Mouse (Mus musculus): ENCODE results near the gene Gap43. TPM values are rescaled to one million over a fixed set of nuclear protein-coding genes. Genes with fewer than 3 reads are reported as not detected.
"Not testable (repeated sequence)": the region's sequence is repeated elsewhere in the genome, so short reads cannot be mapped to it uniquely, and the experiment has no call there.

The Gap43 gene
- polyA plus RNA-seq, 1 experiment from 2014 or later, result 540 TPM

DNA sequence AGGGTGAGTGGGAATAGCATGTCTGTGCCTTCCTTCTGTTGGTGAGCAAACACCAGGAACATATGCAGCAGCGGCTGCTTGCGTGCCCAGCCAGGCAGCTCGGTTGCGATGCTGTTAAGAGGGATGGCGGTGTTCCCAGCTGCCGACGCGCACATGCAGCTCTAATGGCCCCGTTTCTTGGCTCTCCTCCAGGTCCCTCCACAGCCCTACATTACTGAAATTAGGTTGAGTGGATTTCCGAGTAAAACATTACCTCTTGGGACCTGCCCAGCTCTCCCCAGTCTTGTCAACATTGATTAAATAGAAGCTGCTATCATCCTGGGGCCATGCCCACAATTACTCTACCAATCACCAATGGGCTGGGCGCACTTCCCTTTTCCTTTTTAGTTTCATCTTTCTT, 84.8 kb downstream of the Gap43 start:
- no peak overlapping the region for H3K4me2 ChIP-seq (replicated peaks)

DNA sequence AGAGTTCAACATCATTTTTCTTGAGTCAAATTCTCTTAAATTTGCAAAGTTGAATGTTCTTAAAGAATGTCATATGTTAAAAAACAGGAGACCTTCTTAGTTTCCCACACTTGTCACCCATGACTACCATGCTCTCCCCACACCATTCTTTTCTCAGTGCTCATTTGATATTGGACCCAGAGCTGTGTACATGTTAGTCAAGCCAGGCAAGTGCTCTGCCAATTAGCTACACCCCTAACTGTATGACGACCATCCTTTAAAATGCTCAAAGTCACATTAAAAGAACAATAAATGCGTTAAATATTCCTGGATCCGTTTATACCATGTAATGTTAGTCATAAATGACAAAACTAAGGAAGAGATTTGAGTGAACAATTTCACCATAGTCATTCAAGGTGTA, 85.2 kb downstream of the Gap43 start:
- Histone ChIP-seq H3K27ac (no peak overlapping the region), H3K36me3 (no peaks in the 10 kb centered on the region), H3K4me1 (no peaks in the 10 kb centered on the region), H3K9ac (no peak overlapping the region), H3K9me3 (no peaks in the 10 kb centered on the region), H3K4me3 (no peak overlapping the region), H3K27me3 (replicated peaks) (no peaks in the 10 kb centered on the region), H3K4me2 (replicated peaks) (no peak overlapping the region)
- ATAC-seq (ENCODE audit: low FRiP score, low read depth), result no peak
- WGBS, result 86% methylated on average over 3 of the region's 3 CpGs

More for the DNA sequence above, 84.8 kb downstream of the Gap43 start:
- Histone ChIP-seq H3K27ac (no peak overlapping the region), H3K4me1 (no peaks in the 10 kb centered on the region), H3K9ac (no peak overlapping the region), H3K36me3 (no peaks in the 10 kb centered on the region), H3K27me3 (replicated peaks) (no peaks in the 10 kb centered on the region), H3K4me3 (no peak overlapping the region), H3K9me3 (no peaks in the 10 kb centered on the region)
- peak; percentile 77 for ATAC-seq (ENCODE audit: low FRiP score, low read depth)
- WGBS, result 80% methylated on average over 11 of the region's 11 CpGs

DNA sequence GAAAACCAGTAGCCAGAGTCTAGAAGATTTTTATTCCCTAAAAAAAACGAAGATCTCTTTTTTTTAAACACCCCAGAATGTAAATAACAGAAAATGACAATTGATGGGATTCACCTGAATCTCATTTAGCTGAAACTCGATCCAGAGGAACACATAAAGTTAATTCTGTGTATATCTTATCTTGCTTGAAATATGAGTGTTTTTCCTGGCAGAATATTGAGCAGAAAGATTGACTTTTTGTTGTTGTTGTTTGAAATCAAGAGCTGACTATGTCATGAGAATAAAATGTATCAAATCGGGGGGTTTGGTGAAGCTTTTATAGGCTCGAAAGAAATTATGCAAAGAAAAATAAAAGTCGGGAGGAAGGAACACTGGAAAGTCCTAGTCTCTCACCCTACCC, 88.2 kb downstream of the Gap43 start:
- no peak overlapping the region for H3K4me3 ChIP-seq
- H3K36me3 ChIP-seq, result no peaks in the 10 kb centered on the region
- no peaks in the 10 kb centered on the region for H3K9me3 ChIP-seq
- H3K9ac ChIP-seq, result no peak overlapping the region
- no peak overlapping the region for H3K27ac ChIP-seq
- WGBS, result 84% methylated on average over 5 of the region's 5 CpGs
- ATAC-seq (ENCODE audit: low FRiP score, low read depth), result no peak
- H3K27me3 ChIP-seq (replicated peaks), result no peaks in the 10 kb centered on the region
- H3K4me1 ChIP-seq, result no peaks in the 10 kb centered on the region
- H3K4me2 ChIP-seq (replicated peaks), result no peak overlapping the region

DNA sequence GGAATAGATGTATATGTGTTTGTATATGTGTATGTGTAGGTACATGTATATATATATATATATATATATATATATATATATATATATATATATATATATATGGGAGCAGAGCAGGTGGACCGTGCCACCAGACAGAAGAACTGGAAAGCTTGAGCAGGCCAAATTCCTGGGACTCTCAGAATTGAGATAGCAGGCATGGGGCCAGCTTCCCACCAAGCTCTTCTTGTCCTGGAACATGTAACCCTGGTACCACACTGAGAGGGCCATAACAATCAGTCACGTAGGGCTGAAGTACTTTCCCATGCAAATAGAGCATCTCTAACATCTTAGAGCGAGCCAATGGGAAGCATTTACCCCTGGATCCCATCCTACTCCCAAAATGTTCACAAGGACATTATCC, 96.3 kb downstream of the Gap43 start:
- ATAC-seq (ENCODE audit: low FRiP score, low read depth); H3K27ac ChIP-seq; H3K9me3 ChIP-seq; H3K4me2 ChIP-seq (replicated peaks); H3K27me3 ChIP-seq (replicated peaks); H3K36me3 ChIP-seq; H3K4me1 ChIP-seq; H3K4me3 ChIP-seq; H3K9ac ChIP-seq: not testable (repeated sequence)
- WGBS, result 76% methylated on average over 3 of the region's 3 CpGs

DNA sequence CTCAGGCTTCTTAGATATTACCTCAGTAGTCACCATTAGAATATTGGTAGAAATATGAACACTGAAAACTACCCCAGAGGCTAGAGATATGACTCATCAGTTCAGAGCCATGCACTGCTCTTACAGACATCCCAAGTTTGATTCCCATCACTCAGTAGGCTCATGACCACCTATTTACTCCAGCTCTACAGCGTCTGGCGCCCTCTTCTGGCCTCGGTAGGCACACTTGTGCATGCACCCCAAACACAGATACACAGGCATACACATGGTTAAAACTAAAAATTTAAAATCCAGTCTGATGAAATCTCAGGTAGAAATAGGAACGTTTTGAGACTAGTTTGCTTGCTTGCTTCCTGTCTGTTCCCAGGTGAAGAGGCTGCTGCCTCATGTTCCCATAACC, 109.1 kb downstream of the Gap43 start:
- no peak overlapping the region for H3K27ac ChIP-seq
- no peaks in the 10 kb centered on the region for H3K4me1 ChIP-seq
- no peak for ATAC-seq (ENCODE audit: low FRiP score, low read depth)
- no peak overlapping the region for H3K4me2 ChIP-seq (replicated peaks)
- no peaks in the 10 kb centered on the region for H3K27me3 ChIP-seq (replicated peaks)
- no peaks in the 10 kb centered on the region for H3K36me3 ChIP-seq
- H3K9me3 ChIP-seq, result no peaks in the 10 kb centered on the region
- no peak overlapping the region for H3K9ac ChIP-seq
- 77% methylated on average over 4 of the region's 4 CpGs for WGBS
- H3K4me3 ChIP-seq, result no peak overlapping the region

Small RNA genes lying within 50 kb of the gene (microRNA-seq; reads per million reads assigned to microRNA genes)
- 41.1 reads per million, percentile 40 among the genes with 10 or more reads in this experiment for gene Mir6540
